Mouse (Mus musculus) yolk sac, embryonic 10.5 days (tissue): Measurements from ENCODE around the gene Cyb561a3.
"Not testable (repeated sequence)": the region's sequence is repeated elsewhere in the genome, so short reads cannot be mapped to it uniquely, and the experiment has no call there.

Experiments used
- DNase-seq: peaks from one replicate; pipeline ENCODE4 v3.0.0-alpha.2; 2017; ENCODE audit warnings: low spot score

The Cyb561a3 gene

DNA sequence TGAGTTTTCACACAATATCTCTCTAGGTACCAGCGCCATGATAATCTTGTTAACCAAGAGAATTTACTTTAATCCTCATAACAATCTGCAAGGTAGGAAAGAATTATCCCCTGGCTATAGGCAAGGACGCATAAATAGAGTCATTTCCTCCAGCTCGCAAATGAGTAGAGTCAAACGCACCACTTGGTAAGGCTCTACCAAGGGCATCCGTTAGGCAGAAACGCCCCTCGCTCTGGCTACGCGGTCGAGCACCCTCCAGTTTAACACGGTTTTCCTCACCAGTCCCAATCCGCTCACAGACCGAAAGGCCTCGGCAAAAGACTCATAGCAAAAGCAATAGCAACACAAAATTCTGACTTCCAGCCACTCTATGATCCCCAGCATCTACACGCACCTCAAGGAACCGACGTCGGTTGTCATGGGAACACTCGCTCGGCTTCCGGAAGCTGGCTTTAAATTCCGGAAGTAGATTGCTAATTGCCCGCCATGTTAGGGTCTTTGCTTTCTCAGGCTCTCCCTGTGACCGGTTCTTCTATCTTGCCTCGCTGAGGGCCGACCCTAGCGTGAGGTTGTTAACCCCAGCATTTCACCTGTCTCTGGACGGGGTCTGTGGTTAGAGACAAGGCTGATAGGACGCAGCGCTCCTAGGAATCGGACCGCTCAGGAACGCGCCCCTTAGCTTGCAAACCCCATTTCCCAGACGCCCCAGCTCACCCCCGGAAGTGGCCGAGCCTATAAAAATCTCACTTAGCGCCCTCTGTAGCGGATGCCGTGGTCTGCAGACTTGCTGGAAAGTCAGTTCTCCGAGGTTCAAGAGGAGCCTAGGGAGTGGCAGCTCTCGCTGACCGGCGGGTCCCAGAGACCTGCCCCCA lies at the start of gene Cyb561a3, which contains the start of gene Tmem138:
Cyb561a3 (plus strand) TSS at position 483 of the 872 bp plus-strand sequence.
Tmem138 (minus strand) TSS at position 673 of the 872 bp plus-strand sequence.
- peak; percentile 96 for DNase-seq

DNA sequence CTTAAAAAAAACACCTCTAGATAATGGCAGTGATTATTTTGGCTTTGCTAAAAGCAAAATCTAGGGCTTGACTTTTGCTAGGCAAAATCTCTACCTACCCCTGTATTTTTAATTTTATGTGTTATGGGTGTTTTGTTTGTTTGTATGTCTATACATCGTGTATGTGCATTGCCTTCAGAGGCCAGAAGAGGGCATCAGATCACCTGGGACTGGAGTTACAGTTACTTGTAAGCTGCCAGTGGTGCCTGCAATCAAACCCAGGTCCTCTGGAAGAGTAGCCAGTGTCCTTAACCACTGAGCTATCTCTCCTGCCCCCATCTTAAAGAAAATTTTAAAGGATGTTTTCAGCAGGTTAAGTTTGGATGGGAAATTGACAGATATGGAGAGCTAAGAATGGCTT lies 46.9 kb upstream of the Cyb561a3 start:
- DNase-seq: no peak

DNA sequence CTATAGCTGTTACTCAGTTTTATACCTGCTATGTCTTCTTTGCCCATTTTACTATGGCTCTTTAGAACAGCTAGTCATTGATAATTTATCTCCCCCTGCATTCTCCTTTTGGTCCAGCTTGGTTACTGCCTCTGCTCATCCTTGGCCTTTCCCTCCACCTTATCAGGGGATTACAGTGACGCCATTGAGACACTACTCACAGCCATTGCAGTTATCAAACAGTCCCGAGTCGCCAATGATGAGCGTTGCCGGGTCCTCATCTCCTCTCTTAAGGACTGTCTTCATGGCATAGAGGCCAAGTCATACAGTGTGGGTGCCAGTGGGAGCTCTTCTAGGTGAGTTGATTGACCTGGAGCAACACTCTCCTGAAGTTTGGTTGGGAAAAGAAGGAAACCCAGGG lies 37.5 kb upstream of the Cyb561a3 start:
- no peak for DNase-seq

DNA sequence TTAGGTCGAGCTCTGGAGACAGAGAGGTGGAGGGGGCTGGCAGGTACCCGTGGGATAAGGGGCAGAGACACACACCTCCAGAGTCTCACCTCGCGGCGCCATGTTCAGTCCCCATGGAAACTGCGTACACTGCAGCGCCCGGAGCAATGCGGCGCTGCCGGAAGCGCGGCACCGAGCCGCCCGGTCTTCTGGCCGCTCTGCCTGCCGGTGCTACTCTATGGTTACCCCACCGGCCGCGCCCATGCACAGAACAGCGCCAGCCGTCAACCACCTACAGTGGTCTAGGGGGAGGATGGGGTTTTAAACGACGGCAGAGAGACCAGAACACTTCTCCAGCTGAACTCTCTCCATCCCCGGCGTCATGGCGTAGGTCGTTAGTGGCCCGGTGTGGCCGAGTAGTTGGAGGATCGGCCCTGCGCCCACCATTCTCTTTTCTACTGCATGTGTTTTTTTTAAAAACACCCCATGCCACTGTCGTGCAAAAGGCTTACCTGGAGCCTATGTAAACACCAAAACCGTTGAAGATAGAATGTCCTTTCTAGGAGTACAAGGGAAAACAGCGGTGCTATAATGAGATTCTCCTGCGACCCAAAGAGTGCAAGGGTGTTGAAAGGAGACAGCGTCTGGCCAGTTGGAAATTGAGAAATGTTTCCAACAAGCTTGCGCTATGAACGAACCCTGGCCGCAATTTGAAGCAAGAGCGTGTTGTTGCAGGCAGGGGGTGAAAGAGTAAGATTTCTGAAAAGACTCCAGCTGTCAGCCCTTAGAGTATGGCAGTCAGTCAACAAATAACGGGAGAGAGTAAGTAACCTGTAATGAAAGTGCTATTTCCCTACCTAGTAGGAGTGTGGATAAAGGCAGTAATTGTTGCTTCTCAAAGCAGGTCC lies 21.1 kb upstream of the Cyb561a3 start, which contains the start of gene Tmem216:
Tmem216 (minus strand) TSS at position 615 of the 887 bp plus-strand sequence.
- DNase-seq: peak; percentile 85

DNA sequence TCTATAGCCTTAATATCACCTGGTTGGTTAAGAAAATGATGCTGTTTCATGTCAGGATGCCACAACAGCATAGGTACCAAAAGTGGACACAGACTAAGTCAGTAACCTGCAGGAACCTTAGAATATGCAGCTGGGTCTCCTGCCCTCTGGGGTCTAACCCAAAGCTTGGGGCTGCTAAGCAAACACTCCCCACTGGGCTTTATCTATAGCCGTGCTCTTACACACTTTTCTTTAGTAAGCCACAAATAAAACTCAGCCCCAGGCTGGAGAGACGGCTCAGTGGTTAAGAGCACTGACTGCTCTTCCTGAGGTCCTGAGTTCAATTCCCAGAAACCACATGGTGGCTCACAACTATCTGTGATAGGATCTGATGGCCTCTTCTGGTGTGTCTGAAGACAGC lies 20.0 kb upstream of the Cyb561a3 start:
- no peak for DNase-seq

DNA sequence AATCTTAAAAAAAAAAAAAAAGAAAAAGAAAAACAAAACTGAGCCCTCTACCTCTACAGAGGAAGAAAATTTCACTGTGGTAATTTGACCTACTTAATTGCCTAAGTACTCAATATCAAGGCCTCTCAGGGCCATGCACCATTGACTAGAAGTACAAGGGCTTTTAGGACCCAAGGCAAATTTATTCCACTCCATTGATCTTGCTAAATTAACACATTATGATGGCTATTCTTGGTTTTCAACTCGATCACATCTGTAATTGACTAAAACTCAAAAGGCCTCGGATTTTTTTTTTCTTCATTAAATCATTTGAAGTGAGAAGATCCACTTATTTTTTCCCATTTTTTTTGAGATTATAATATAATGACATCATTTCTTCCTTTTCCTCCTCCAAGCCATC lies 19.5 kb upstream of the Cyb561a3 start:
- no peak for DNase-seq

DNA sequence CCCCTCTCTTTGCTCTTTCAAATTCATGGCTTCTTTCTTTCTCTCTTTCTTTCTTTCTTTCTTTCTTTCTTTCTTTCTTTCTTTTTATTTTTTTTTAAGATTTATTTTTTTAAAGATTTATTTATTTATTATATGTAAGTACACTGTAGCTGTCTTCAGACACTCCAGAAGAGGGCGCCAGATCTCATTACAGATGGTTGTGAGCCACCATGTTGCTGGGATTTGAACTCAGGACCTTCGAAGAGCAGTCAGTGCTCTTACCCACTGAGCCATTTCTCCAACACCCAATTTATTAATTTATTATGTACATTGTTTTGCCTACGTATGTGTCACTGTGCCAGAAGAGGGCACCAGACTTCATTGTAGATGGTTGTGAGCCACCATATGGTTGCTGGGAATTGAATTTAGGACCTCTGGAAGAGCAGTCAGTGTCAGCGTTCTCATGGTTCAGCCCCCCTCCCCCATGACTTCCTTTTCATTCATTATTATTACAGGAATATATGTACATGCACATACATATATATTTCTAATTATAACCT lies 19.1 kb upstream of the Cyb561a3 start:
- not testable (repeated sequence) for DNase-seq

DNA sequence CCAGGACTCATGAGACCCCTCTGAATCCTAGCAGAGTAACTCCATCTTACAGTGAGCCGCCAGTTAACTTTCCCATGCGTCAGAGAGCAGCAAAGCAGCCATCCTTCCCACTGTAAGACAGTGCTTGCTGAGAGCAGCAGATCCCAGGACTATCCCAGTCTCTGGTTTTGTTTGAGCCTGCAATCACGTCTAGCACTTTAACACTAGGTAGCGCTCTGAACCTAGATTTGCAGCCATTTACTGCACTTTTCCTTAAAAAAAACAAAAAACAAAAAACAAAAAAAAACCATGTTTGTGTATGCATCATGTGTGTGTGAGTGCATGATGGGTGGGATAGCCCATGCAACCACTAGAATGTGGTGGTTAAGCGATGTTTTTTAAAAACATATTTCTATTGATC lies 16.9 kb upstream of the Cyb561a3 start:
- DNase-seq: no peak

DNA sequence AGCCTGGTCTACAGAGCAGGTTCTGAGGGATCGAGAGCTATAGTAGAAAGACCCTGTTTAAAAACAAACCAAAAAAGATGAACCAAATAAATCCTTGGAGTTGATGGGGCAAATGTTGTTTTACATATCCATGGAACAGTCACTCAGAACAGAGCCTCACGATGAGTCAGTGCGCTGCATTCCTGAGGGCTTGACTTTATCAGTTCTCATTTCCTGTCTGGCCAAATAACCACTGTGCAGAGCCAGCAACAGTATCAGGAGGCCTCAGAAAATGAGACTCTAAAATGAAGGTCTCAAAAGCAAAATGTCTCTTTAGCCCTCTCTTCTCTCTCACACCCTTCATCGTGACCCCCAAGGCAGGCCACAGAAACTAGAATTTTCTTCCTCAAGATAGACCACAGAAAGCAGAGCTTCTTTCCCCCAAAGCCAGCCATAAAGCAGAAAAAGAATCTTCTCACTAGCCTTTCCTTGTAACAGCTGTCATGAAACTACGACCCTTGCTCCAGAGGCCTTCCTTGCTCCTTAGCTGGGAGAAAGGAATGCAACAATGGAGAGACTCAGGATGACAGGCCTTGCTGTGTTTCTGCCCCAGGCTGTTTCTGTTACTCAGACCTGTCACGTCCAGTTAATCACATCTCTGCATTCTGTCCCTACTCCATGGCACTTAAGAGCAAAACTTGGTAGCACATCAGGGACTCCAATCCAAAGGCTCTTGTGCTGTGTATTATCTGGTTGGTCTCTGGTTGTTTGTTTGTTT lies 15.2 kb upstream of the Cyb561a3 start:
- peak; percentile 65 for DNase-seq

DNA sequence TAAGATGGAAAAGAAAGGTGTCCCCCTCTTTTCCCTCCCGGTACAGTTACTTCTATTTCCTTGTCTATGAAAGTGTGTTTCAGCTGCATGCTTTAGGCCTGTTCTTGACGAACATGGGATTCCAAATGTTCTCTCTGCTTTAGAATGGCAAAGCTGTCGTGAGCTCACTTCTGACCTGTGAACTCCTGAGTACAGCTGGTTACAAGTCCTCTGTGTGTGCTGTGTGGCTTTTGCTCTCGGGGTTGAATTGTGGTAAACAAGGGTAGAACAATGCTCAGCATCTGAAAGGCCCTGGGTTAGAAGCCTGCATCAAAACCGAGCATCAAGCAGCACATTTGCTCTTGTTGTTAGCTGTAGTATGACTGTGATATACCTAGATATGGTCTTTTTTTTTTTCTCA lies 14.6 kb upstream of the Cyb561a3 start:
- DNase-seq: no peak

DNA sequence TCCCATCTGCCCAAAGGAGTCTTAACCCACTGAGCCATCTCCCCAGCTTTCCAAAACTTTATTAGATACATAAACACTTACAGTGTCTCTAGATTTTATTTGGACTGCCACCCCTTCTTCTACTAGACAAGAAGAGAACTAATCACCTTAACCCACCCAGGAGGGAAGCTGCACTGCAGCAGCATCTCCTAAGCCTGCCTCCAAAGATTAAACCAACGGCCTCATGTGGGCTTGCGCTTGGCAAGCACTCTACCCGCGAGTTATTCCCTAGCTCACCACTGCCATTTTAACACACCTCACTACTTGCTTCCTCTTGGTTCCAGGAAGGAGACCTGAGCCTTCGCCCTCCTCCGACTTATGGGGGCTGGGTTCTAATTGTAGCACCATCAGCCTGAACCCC lies 12.7 kb upstream of the Cyb561a3 start:
- DNase-seq: no peak

DNA sequence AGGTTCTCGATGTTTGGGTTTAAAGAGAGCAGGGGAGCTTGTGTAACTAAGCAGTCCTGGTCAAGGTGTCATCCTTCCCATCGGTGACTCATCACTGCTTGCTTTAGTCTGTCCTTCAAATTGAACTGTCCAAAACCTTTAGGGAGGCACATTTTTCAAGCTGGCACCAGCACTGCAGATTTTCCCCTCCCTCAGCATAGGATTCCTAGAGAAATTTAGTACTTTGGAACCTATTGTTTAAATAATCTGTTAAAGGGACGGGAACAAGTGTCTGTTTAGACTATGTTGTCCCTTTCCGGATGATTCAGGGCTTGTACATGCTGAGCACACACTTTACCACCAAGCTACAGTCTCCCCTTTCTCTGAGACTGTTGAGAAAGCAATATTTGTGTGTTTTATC lies 11.8 kb upstream of the Cyb561a3 start:
- peak; percentile 62 for DNase-seq

DNA sequence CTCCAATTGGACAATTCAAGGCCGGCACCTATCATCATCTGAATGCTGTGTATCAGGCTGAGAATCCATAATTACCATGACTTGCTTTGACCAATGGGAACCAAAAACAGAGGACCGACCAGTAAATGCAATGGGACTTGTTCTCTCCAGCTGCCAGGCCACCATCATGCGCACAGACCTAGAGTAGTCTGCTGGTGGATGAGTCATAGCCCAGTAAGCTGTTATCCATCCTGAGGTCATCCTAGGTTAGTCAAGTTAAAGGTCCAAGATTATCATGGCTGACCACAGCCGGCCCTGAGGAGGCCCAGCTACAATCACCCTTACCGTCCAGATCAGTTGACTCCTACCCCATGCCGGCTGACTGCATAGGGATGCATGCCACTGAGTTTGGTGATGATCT lies 7.3 kb upstream of the Cyb561a3 start:
- no peak for DNase-seq

DNA sequence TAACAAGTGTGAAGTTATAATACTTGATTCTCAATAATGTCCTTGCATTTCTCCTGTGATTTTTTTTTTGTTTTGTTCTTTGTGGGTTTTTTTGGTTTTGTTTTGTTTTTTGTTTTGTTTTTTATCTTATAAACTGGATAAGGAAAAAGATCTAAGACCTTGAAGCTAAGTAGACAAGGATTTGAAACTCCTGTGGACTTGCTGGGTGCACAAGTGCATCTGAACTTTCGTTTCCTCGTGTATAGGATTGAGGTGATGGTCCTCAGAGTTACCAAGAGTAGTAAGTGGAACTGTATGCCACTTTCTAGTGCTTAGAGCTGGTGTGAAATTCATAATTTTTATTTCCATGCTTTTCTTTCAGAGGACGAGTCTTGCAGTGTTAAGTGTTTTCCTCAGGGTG lies 3.1 kb downstream of the Cyb561a3 start:
- no peak for DNase-seq

DNA sequence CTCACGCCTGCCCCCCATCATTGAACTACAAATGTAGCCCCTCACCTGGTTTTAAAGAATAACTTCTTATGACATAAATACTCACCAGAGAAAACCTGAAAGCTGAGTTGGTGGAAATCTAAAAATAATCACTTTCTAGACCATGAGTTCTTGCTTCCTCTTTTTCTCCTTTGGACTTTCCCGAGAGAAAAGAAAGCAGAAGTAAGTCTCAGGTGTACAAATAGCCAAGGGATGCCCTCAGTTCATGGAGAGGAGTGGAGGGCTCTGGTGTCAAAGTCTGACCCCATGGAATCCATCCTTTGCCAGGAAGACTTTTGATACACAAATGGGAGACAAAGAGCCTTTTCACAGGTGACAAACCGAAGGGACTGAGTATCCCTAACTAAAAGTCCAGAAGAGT lies 3.8 kb downstream of the Cyb561a3 start:
- DNase-seq: no peak

DNA sequence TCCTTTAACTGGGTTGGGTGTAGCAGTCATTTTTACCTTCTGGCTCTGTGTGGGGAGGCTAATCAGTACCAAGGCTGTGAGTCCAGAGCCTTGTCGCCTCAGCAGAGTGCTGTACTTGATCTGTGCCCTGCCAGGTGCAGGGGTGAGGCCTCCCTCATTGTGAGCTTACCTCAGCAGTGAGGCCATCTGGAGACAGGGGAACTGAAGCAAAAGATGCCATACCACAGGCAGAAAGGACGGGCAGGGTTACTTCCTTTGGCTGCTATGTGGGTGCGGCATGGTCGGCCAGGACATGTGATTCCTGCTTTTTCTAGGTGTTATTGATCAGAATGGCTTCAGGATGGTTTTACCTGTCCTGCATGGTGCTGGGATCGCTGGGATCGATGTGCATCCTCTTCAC lies 5.0 kb downstream of the Cyb561a3 start:
- no peak for DNase-seq

DNA sequence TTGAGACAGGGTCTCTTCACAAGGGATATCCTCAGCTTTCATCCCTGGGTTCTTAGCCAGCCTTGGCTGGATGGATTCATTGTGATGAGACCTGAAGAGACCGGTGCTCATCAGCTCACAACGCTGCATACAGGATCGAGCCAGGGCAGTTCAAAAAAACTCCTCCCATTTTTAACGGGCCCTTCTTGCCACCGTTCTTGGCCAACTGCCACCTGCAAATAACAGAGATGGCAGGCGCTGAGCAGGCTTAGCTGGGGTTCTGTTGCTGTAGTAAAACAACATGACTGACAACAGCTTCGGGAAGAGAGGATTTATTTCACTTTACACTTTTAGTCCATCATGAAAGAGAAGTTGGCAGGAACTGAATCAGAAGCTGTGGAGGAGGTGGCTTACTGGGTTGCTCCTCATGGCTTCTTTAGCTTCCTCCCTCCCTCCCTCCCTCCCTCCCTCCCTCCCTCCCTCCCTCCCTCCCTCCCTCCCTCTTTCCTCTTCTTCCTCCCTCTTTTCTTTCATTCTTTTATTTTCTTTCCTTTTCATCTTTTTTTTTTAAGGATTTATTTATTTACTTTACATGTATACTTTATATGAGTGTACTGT lies 6.7 kb downstream of the Cyb561a3 start:
- DNase-seq: no peak

DNA sequence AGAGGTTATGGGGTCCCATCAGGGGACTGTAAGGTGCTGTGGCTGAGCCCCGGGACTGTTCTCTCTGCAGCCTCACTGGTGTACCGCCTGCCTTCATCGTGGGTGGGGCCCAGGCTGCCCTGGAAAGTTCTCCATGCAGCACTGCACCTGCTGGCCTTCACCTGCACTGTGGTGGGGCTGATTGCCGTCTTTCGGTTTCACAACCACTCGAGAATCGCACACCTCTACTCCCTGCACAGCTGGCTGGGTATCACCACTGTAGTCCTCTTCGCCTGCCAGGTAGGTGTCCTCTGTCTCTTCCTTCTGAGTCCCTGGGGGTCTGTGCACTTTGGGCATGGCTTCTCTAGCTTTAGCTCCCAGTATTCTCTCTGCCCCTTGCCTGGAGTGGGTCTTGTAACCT lies 8.1 kb downstream of the Cyb561a3 start:
- DNase-seq: no peak

DNA sequence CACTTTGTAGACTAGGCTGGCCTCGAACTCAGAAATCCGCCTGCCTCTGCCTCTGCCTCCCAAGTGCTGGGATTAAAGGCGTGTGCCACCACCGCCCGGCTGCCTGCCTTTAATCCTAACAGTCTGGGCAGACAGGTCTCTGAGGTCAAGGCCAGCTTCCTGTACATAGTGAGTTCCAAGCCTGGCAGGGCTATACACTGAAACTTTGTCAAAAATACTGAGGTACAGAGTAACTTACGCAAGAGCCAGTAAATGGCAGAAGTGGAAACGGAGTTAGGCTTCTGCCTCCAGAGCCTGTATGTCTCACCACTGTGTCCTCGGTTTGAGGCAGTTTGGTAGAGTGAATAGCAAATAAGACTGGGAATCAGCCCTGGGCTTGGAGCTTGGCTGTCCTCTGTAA lies 10.3 kb downstream of the Cyb561a3 start:
- no peak for DNase-seq

DNA sequence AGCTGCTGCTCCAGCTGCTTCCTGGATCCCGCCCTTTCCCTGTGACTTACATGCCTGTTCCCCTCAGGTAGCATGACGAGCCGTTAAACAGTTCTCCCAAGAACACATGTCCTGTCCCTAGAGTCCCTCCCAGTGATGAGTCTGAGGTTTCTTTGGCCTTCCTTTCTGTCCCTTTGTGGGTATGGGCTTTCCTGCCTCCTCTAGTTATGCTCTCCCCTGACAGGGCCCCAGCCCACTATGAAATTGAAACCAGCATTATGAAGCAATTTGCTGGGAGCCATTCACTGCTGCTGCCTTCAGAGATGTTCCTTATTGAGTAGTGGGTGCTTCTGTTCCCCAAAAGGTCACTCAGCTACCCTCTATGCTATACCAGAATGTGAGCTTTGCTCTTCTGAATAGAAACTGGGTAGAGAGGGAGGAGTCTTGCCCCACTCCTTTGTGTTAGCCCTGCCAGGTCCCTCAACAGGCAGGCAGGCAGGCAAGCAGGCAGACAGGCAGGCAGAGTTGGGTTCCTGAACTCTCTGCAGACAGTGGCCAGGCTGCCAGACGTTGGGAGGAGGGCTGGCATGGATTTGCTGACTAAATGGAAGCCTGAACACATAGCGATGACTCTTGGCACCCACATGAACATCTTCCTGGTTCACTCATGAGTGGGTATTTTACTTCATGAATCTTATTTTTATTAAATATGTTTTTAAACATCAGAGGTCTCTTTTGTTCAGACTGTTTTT lies 12.3 kb downstream of the Cyb561a3 start:
- DNase-seq: no peak

DNA sequence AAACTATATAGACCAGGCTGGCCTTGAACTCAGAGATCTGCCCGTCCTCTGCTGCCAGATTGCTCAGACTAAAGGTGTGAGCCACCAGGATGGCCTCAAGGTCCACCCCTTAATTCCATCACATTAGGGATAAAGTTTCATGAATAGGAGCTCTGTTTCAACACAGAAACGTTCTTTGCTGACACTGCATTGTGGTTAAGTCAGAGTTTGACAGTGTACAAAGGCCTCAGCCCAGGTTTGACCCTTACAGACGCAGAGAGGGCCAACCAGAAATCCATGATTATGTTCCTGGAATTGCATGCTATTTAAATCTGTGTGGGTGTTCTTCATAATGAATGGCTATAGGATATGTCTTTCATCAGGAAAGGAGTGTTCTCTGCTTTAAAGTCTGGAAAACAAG lies 13.3 kb downstream of the Cyb561a3 start:
- DNase-seq: no peak
